12 mouse cellular contexts compared by ENCODE assay signal in the genomic region with DNA sequence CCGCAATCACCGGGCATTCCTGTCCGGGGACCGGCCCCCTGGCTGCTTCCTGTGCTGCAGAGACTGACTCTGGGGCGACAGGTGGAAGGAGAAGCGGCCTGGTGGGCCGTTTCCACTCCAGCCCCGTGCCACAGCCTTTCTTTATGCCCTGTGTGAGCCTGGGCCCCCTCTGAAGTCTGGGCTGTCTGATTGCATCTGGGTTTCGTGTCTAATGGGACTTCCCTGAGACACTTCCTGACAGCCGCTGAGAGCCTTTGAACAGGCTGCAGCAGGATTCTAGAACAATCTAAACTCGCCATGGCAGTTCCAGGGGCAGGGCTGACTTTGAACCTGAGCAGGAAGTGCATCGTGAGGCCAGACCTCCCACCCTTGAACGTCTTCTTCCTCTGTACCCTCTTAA.
A peak's percentile ranks its signal among the peaks of the same experiment; 100 is the strongest.
DNase-seq lines count a peak whose midpoint lies in the region; ATAC-seq and TF ChIP-seq lines count a peak whose summit lies in the region.
"Had no signal": no experiment of that assay in that cellular context is flagged by ENCODE, and none has a peak within 500 bp of the region (broad histone marks: within the 10 kb centered on the region; RNA-seq: fewer than 3 reads in every experiment).

No protein-coding gene starts in this region.

- ATAC-seq in lung, embryonic 14.5 days (ENCODE audit: insufficient read depth) = peak; percentile 16; the same call in 1 of the 2 replicates
- no peak for ATAC-seq in embryonic facial prominence, embryonic 13.5 days (ENCODE audit: insufficient number of reproducible peaks, insufficient read depth, low FRiP score, low TSS enrichment, low read depth)
- ATAC-seq in erythroid progenitor cell, adult 5-6 weeks (replicated peaks; ENCODE audit: low FRiP score, poor library complexity, severe bottlenecking) = no peak
- ATAC-seq: hindbrain, embryonic 16.5 days; Patski had no signal

- TF ChIP-seq CTCF in lung, embryonic 14.5 days (IDR thresholded peaks at IDR 0.05; ENCODE audit: low read depth) = no peak
- TF ChIP-seq CTCF in lung, adult 2 months (IDR thresholded peaks at IDR 0.05; ENCODE audit: insufficient read depth, low read length) = no peak

- H3K27me3 ChIP-seq in lung, embryonic 14.5 days (ENCODE audit: insufficient read depth, low read length) = peaks cover 10% of the 10 kb centered on the region; the same call in 1 of the 2 replicates
- H3K27me3 ChIP-seq in embryonic facial prominence, embryonic 13.5 days = peaks cover 65% of the 10 kb centered on the region

- 0 out of 2 replicates have a peak, but pooled peaks cover 4% of the 10 kb centered on the region for H3K4me1 ChIP-seq in lung, embryonic 14.5 days (ENCODE audit: insufficient read depth)
- H3K4me1 ChIP-seq in lung, adult 2 months (ENCODE audit: control insufficient read depth, insufficient read depth, low read length) = 0 out of 2 replicates have a peak, but pooled peaks cover 2% of the 10 kb centered on the region
- peaks cover 26% of the 10 kb centered on the region for H3K4me1 ChIP-seq in embryonic facial prominence, embryonic 13.5 days

- peak; percentile 49 for DNase-seq in lung, embryonic 14.5 days
- no peak for DNase-seq in lung, adult 2 months
- peak; percentile 41 for DNase-seq in lung, postnatal 36 days
- no peak for DNase-seq in testis, postnatal 10 days (ENCODE audit: low spot score)
- no peak for DNase-seq in embryo, embryonic 11 days
- DNase-seq: adrenal gland, postnatal 14 days; cerebellum, postnatal 25 days had no signal

- no peak overlapping the region for H3K4me2 ChIP-seq in lung, embryonic 14.5 days
- no peak overlapping the region for H3K4me2 ChIP-seq in embryonic facial prominence, embryonic 13.5 days

- H3K9me3 ChIP-seq in lung, embryonic 14.5 days (ENCODE audit: low read depth, low read length) = no peaks in the 10 kb centered on the region
- no peaks in the 10 kb centered on the region for H3K9me3 ChIP-seq in embryonic facial prominence, embryonic 13.5 days

- WGBS in lung, embryonic 14.5 days = 55% methylated on average over 13 of the region's 13 CpGs
- 34% methylated on average over 13 of the region's 13 CpGs for WGBS in lung, adult 2 months
- WGBS in embryonic facial prominence, embryonic 13.5 days = 51% methylated on average over 13 of the region's 13 CpGs

- H3K4me3 ChIP-seq in lung, embryonic 14.5 days (ENCODE audit: low read depth, low read length) = no peak overlapping the region
- no peak overlapping the region for H3K4me3 ChIP-seq in lung, adult 2 months (replicated peaks; ENCODE audit: extremely low read depth, low read depth, low read length)
- H3K4me3 ChIP-seq in embryonic facial prominence, embryonic 13.5 days = no peak overlapping the region
- H3K4me3 ChIP-seq: myocyte had no signal

- peak overlapping the region; percentile 5; the same call in 1 of the 2 replicates for H3K27ac ChIP-seq in lung, embryonic 14.5 days (ENCODE audit: low read depth)
- 0 out of 2 replicates have a peak overlapping the region, but pooled peaks have one; percentile 39 for H3K27ac ChIP-seq in embryonic facial prominence, embryonic 13.5 days

- no peak for TF ChIP-seq POLR2A in lung, adult 2 months (IDR thresholded peaks at IDR 0.05; ENCODE audit: borderline replicate concordance, extremely low read depth, low read depth, low read length)

- no peak overlapping the region for H3K9ac ChIP-seq in lung, embryonic 14.5 days
- no peak overlapping the region for H3K9ac ChIP-seq in embryonic facial prominence, embryonic 13.5 days

- no peaks in the 10 kb centered on the region for H3K36me3 ChIP-seq in lung, embryonic 14.5 days (ENCODE audit: insufficient read depth)
- no peaks in the 10 kb centered on the region for H3K36me3 ChIP-seq in embryonic facial prominence, embryonic 13.5 days

Comparison
In these comparisons a context has a peak if more than half of its experiments do, and no peak if none do; other contexts are left out.
1. DNase-seq: peak in lung, embryonic 14.5 days (single experiment) and lung, postnatal 36 days (single experiment); none in lung, adult 2 months (single experiment), testis, postnatal 10 days (single experiment) and embryo, embryonic 11 days (single experiment).